Mouse (Mus musculus) liver, embryonic 13.5 days (tissue): ENCODE measurements around the gene Gm27179. TPM values are rescaled to one million over a fixed set of nuclear protein-coding genes. Genes with fewer than 3 reads are reported as not detected.
"Not testable (repeated sequence)": the region's sequence is repeated elsewhere in the genome, so short reads cannot be mapped to it uniquely, and the experiment has no call there.

ENCODE experiments used
- ATAC-seq: fragments of 200-750 bp; cut with Nextera tagmentation; 2 replicates; pipeline ENCODE4 v1.8.0; 2017; ENCODE audit warnings: low read depth, mild to moderate bottlenecking, moderate number of reproducible peaks, moderate library complexity
- DNase-seq: peaks from one replicate; pipeline ENCODE4 v3.0.0; 2022
- H3K27ac ChIP-seq: fragments of 300-500 bp; sonication (generic); 2 replicates; pipeline ENCODE4 v1.5.1; 2015; ENCODE audit warnings: moderate library complexity, mild to moderate bottlenecking, inconsistent platforms
- H3K27me3 ChIP-seq: fragments of 300-500 bp; sonication (generic); 2 replicates; pipeline ENCODE4 v1.6.1; 2015; ENCODE audit warnings: mild to moderate bottlenecking, inconsistent platforms
- H3K36me3 ChIP-seq: fragments of 300-500 bp; sonication (generic); 2 replicates; pipeline ENCODE4 v1.6.1; 2015; ENCODE audit warnings: mild to moderate bottlenecking, inconsistent platforms
- H3K4me1 ChIP-seq: fragments of 300-500 bp; sonication (generic); replicated peaks from 2 replicates; pipeline ENCODE4 v1.6.1; 2015; ENCODE audit warnings: inconsistent platforms
- H3K4me2 ChIP-seq: fragments of 300-500 bp; sonication (generic); 2 replicates; pipeline ENCODE4 v1.6.1; 2015; ENCODE audit warnings: inconsistent platforms, mild to moderate bottlenecking, moderate library complexity
- H3K4me3 ChIP-seq: fragments of 300-500 bp; sonication (generic); replicated peaks from 2 replicates; pipeline ENCODE4 v1.5.1; 2015; ENCODE audit warnings: mild to moderate bottlenecking, inconsistent platforms
- H3K9ac ChIP-seq: fragments of 300-500 bp; sonication (generic); 2 replicates; pipeline ENCODE4 v1.6.1; 2015; ENCODE audit warnings: mild to moderate bottlenecking, inconsistent platforms
- H3K9me3 ChIP-seq: fragments of 300-500 bp; sonication (generic); replicated peaks from 2 replicates; pipeline ENCODE4 v1.6.1; 2016; ENCODE audit warnings: inconsistent platforms
- WGBS: fragments of 180-500 bp; shearing (Covaris S2); methylation state at CpG from one replicate; pipeline ENCODE4 v1.1.7; 2015; ENCODE audit not compliant: insufficient replicate concordance; 5-methylcytosine and 5-hydroxymethylcytosine counted together
- polyA plus RNA-seq: library from polyadenylated mRNA; unstranded; fragments of >200 nt; fragmentation: Nextera tagmentation; extraction: Ambion mirVana; gene quantifications from 2 replicates; pipeline ENCODE4 v1.2.1, GENCODE M21; 2015

The Gm27179 gene
- polyA plus RNA-seq, result 0.06 TPM in 1 of 2 replicates, not detected in the other

DNA sequence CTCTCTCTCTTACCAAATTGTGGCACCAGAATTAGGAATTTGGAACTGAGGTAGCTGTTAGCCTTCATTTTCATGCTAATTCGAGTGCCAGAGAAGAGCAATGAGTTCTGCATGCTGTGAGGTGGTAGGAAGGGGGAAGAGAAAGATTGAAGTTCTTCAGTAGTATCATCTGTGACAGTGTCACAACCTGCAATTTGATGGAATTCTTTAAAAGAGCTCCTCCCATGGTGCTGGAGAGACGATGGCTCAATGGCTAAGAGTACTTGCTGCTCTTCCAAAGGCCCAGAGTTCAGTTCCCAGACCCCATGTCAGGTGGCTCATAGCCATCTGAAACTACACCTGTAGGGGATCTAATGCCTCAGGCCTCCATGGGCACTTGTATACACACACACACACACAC is at the start of gene Gm27179:
TSS of gene Gm27179 (minus strand) at position 101 of the 400 bp plus-strand sequence.
- not testable (repeated sequence) for H3K4me2 ChIP-seq, DNase-seq, H3K27ac ChIP-seq, H3K4me3 ChIP-seq, H3K27me3 ChIP-seq, H3K36me3 ChIP-seq, H3K9me3 ChIP-seq, H3K4me1 ChIP-seq, ATAC-seq, H3K9ac ChIP-seq
- WGBS, result no CpG with 5 or more reads among the region's 2 CpGs

DNA sequence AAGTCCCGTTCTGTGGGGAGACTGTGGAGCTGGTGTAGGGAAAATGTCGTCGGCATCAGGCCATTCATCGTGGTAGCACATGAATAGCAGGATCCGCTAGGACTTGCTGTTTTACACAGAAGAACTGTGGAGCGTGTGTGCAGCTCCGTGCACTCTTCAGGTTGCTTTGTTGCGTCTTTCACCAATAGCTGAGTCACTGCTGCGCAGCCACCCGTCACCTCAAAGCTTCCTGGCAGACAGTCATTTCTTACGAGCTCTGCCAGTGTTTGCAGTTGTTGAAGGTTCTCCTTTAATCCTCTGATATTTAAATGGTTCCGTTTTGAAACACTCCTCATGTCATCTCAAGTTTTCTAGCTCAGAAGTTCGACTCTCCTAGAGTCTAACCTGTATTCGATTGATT is 45.2 kb upstream of the Gm27179 start:
- not testable (repeated sequence) for H3K4me3 ChIP-seq, H3K36me3 ChIP-seq, H3K27me3 ChIP-seq, H3K9me3 ChIP-seq, H3K27ac ChIP-seq, H3K4me2 ChIP-seq, H3K9ac ChIP-seq, DNase-seq, ATAC-seq, H3K4me1 ChIP-seq
- no CpG with 5 or more reads among the region's 14 CpGs for WGBS

- not testable (repeated sequence) for H3K9me3 ChIP-seq, H3K27ac ChIP-seq, H3K4me3 ChIP-seq, ATAC-seq, H3K36me3 ChIP-seq, DNase-seq, H3K4me2 ChIP-seq, H3K9ac ChIP-seq, H3K27me3 ChIP-seq, H3K4me1 ChIP-seq
- no CpG with 5 or more reads among the region's 8 CpGs for WGBS
These were observed 44.5 kb upstream of the Gm27179 start for GRCm38 (mm10) chr14:69556820-69557219.

GRCm38 (mm10) chr14:69555110-69555831 is 42.9 kb upstream of the Gm27179 start, which contains the start of gene Entpd4b:
Gene Entpd4b, plus strand, starts transcription at chr14:69555424.
- WGBS, result no CpG with 5 or more reads among the region's 68 CpGs
- H3K27me3 ChIP-seq, H3K27ac ChIP-seq, H3K9ac ChIP-seq, H3K4me3 ChIP-seq, H3K36me3 ChIP-seq, DNase-seq, H3K9me3 ChIP-seq, H3K4me2 ChIP-seq, H3K4me1 ChIP-seq: not testable (repeated sequence)
- ATAC-seq, result peak; percentile 97

DNA sequence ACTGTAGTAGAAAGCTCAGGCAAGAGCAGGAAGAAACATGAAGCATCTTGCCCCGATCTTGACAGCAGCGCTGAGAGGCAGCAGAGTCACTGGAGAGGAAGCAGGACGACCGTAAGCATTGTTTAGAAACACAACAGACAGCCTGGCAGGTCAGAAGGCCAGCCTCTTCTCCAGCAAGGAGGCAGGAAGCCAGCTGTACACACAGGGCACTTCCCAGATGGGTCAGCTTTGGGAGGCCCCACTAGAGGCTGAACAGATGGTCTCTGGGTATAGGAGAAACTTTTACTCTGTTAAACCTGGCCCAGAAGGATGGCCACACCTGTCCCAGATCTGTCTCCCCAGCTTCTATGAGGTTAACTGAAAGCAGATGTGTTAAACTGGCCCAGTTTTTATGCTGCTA is 35.0 kb upstream of the Gm27179 start:
- not testable (repeated sequence) for H3K4me2 ChIP-seq, ATAC-seq, H3K27me3 ChIP-seq, DNase-seq, H3K4me3 ChIP-seq, H3K9ac ChIP-seq, H3K27ac ChIP-seq, H3K36me3 ChIP-seq, H3K4me1 ChIP-seq, H3K9me3 ChIP-seq
- WGBS, result no CpG with 5 or more reads among the region's 4 CpGs

- WGBS, result no CpG with 5 or more reads among the region's 2 CpGs
- H3K4me1 ChIP-seq, H3K27me3 ChIP-seq, H3K36me3 ChIP-seq, DNase-seq, H3K4me2 ChIP-seq, H3K9me3 ChIP-seq, H3K27ac ChIP-seq, H3K4me3 ChIP-seq, ATAC-seq, H3K9ac ChIP-seq: not testable (repeated sequence)
These were observed 32.7 kb upstream of the Gm27179 start for GRCm38 (mm10) chr14:69545052-69545451.

DNA sequence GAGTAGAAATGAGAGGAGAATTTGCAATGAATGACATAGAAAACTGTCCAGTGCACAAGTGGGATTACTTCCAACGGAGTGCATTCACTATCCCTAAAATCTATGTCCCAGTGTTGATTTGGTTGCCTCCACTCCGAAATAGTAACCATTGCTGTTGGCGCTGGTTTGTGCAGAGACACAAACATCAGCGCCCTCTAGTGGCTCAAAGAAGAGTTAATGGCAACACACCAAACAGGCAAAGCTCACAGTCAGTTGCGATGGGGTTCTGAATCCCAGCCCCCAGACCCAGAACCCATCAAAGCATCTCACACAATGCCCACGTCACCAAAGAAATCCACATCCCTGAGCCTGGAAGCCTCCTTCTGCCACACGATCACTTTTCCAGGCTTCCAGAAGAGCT is 31.7 kb upstream of the Gm27179 start:
- H3K4me2 ChIP-seq, DNase-seq, H3K4me1 ChIP-seq, H3K27ac ChIP-seq, H3K9me3 ChIP-seq, ATAC-seq, H3K4me3 ChIP-seq, H3K9ac ChIP-seq, H3K27me3 ChIP-seq, H3K36me3 ChIP-seq: not testable (repeated sequence)
- WGBS, result no CpG with 5 or more reads among the region's 7 CpGs

DNA sequence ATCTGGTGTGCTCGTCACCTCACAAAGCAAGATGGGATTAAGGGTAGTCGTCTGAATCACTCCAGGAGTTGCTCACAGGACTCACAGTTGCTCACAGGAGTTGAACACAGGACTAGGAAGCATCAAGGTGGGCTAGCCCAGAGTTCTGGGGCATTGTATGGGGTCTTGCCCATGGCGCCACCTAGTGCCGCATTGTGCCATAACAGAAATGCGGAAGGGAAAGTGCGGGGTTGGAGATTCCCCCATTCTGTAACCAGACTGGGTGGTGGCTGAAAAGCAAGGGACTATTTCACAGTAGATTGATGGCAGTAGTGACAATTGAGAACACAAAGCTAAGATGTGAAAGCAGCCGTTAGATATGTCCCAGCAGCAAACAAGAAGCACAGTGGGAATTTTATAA is 30.3 kb upstream of the Gm27179 start:
- not testable (repeated sequence) for H3K36me3 ChIP-seq, H3K4me2 ChIP-seq, H3K4me1 ChIP-seq, H3K9me3 ChIP-seq, DNase-seq, H3K27me3 ChIP-seq, ATAC-seq, H3K27ac ChIP-seq, H3K9ac ChIP-seq, H3K4me3 ChIP-seq
- WGBS, result no CpG with 5 or more reads among the region's 7 CpGs

GRCm38 (mm10) chr14:69540113-69540512 is 27.8 kb upstream of the Gm27179 start:
- ATAC-seq, result peak; percentile 95
- H3K9ac ChIP-seq, H3K36me3 ChIP-seq, H3K4me1 ChIP-seq, DNase-seq, H3K27me3 ChIP-seq, H3K27ac ChIP-seq, H3K9me3 ChIP-seq, H3K4me2 ChIP-seq, H3K4me3 ChIP-seq: not testable (repeated sequence)
- WGBS, result no CpG with 5 or more reads among the region's 5 CpGs

- peak; percentile 83 for ATAC-seq
- not testable (repeated sequence) for H3K36me3 ChIP-seq, H3K27ac ChIP-seq, H3K4me1 ChIP-seq, H3K27me3 ChIP-seq, H3K9ac ChIP-seq, H3K4me2 ChIP-seq, H3K9me3 ChIP-seq, H3K4me3 ChIP-seq, DNase-seq
- WGBS, result no CpG with 5 or more reads among the region's 7 CpGs
These were observed 24.2 kb upstream of the Gm27179 start for GRCm38 (mm10) chr14:69536539-69536938.

DNA sequence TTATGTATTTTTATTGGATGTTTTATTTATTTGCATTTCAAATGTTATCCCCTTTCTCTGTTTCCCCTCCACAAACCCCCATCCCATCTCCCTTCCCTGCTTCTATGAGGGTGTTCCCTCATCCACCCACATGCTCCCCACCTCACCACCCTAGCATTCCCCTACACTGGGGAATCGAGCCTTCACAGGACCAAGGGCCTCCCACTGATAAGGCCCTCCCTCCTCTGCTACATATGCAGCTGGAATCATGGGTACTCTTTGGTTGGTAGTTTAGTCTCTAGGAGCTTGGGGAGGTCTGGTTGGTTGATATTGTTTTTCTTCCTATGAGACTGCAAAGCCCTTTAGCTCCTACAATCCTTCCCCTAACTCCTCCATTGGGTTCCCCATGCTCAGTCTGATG is 13.9 kb upstream of the Gm27179 start:
- not testable (repeated sequence) for H3K27ac ChIP-seq, H3K9ac ChIP-seq, DNase-seq, H3K4me1 ChIP-seq, H3K4me2 ChIP-seq, H3K4me3 ChIP-seq, H3K9me3 ChIP-seq, H3K36me3 ChIP-seq, H3K27me3 ChIP-seq
- WGBS, result no CpG with 5 or more reads among the region's 1 CpGs
- ATAC-seq, result peak; percentile 88

DNA sequence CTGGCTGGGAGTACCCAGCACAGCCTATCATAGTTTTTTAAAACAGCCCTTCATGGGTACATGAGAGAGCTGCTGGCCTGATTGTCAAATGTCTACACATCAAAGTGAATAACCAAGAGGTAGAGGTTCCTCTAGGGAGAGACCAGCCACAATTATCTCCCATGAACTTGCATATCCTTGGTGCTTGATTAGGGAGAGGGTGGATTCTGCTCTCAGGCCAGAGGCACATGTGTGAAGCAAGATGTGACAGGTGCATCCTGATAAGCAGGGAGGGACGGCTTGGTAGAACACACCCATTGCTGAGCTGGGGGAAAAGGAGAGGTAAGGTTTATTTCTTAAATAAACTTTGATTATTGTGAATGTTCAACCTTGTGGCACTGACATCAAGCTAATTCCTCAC is 10.7 kb upstream of the Gm27179 start:
- not testable (repeated sequence) for H3K4me2 ChIP-seq, H3K9ac ChIP-seq, DNase-seq, H3K27ac ChIP-seq, H3K4me3 ChIP-seq, H3K4me1 ChIP-seq, H3K27me3 ChIP-seq, H3K9me3 ChIP-seq, H3K36me3 ChIP-seq
- ATAC-seq, result peak; percentile 93
- WGBS, result no CpG with 5 or more reads among the region's 1 CpGs
